Mouse (Mus musculus) stomach, postnatal 0 days (tissue): ENCODE results near the gene Bclaf1. TPM values are rescaled to one million over a fixed set of nuclear protein-coding genes. Genes with fewer than 3 reads are reported as not detected.

Experiments used
- ATAC-seq: fragments of 200-750 bp; cut with Nextera tagmentation; 2 replicates; pipeline ENCODE4 v1.8.0; 2017; ENCODE audit not compliant: low FRiP score, low TSS enrichment
- DNase-seq: peaks from one replicate; pipeline ENCODE4 v3.0.0-alpha.2; 2016; ENCODE audit warnings: low spot score
- H3K27ac ChIP-seq: fragments of 300-500 bp; sonication (generic); replicated peaks from 2 replicates; pipeline ENCODE4 v1.5.1; 2014; ENCODE audit warnings: mild to moderate bottlenecking, control low read depth
- H3K27me3 ChIP-seq: fragments of 300-500 bp; sonication (generic); 2 replicates; pipeline ENCODE4 v1.6.1; 2014; ENCODE audit warnings: low read length; ENCODE audit not compliant: control insufficient read depth, insufficient read depth
- H3K36me3 ChIP-seq: fragments of 300-500 bp; sonication (generic); 2 replicates; pipeline ENCODE4 v1.6.1; 2014; ENCODE audit warnings: low read length, mixed read lengths; ENCODE audit not compliant: control insufficient read depth, insufficient read depth
- H3K4me1 ChIP-seq: fragments of 300-500 bp; sonication (generic); replicated peaks from 2 replicates; pipeline ENCODE4 v1.6.1; 2014; ENCODE audit warnings: antibody characterized with exemption; ENCODE audit not compliant: control insufficient read depth, insufficient read depth
- H3K4me2 ChIP-seq: fragments of 300-500 bp; sonication (generic); replicated peaks from 2 replicates; pipeline ENCODE4 v1.6.1; 2014; ENCODE audit warnings: low read depth, mild to moderate bottlenecking, control low read depth, moderate library complexity
- H3K4me3 ChIP-seq: fragments of 300-500 bp; sonication (generic); 2 replicates; pipeline ENCODE4 v1.5.1; 2014; ENCODE audit warnings: low read depth, low read length, control low read depth
- H3K9ac ChIP-seq: fragments of 300-500 bp; sonication (generic); 2 replicates; pipeline ENCODE4 v1.6.1; 2014; ENCODE audit warnings: mild to moderate bottlenecking, low read length, control low read depth, mixed read lengths
- H3K9me3 ChIP-seq: fragments of 300-500 bp; sonication (generic); 2 replicates; pipeline ENCODE4 v1.6.1; 2016; ENCODE audit warnings: low read length; ENCODE audit not compliant: control insufficient read depth
- CTCF ChIP-seq: IDR thresholded peaks from 2 replicates; pipeline ENCODE4 v1.5.1; 2016; ENCODE audit warnings: antibody characterized with exemption, low read depth, mild to moderate bottlenecking, moderate library complexity
- EP300 ChIP-seq: optimal IDR thresholded peaks from 2 replicates; pipeline ENCODE3; 2016; ENCODE audit warnings: antibody characterized with exemption
- WGBS: fragments of 180-500 bp; shearing (Covaris S2); extraction: QIAGEN DNeasy Blood & Tissue Kit; methylation state at CpG from one replicate; pipeline ENCODE4 v1.1.7; 2014; 5-methylcytosine and 5-hydroxymethylcytosine counted together
- polyA plus RNA-seq: library from polyadenylated mRNA; unstranded; fragments of >200 nt; fragmentation: Nextera tagmentation; extraction: Ambion mirVana; gene quantifications from 2 replicates; pipeline ENCODE4 v1.2.1, GENCODE M21; 2015

The Bclaf1 gene
- polyA plus RNA-seq: 36.7 and 39.4 TPM in 2 replicates

DNA sequence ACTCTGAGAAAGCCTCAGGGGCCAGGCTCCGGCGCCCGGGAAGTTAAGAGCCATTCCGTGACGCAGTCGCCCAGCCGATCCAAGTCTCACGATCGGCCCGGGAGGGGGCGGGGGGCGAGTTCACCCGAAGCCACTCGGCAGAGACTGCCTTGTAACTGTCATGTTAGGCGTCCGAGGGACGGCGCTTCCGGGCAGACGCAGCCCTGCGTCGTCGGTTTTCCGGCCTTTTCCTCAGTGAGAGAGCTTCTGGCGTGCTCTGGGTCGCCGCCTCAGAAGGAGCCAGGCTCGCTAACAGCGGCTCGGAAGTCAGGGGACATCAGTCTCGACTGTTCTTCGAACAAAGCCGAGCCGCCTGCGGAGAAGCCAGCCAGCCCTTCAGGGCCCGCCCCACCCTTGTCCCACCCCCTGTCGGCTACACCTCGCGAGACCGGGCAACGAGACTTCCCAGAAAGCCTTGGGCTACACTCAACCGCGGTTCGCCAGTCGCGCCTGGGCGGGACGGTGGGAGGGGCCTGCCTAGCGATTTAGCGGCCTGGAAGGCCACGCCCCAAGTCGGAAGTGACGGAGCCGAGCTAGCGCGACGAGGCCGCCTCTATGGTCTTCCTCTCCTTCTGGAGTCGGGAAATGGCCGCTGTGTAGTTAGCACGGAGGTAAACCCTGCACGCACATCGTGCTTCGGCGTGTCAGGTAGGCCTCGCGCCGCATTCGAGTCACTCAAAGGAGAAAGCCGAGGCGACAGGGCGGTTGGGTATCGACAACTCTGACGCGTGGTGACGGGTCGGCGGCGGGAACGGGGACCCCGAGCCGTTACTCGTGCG is at the start of gene Bclaf1:
TSS of gene Bclaf1 (plus strand) at position 552 of the 818 bp plus-strand sequence.
- H3K4me1 ChIP-seq: 0 out of 2 replicates have a peak, but pooled peaks cover 3% of the 10 kb centered on the region
- peak; percentile 100 for DNase-seq
- ATAC-seq: peak; percentile 99
- no peaks in the 10 kb centered on the region for H3K27me3 ChIP-seq
- WGBS: under 1% methylated on average over 81 of the region's 84 CpGs
- TF ChIP-seq CTCF (no peak), EP300 (peak; percentile 96)
- peak within 1 kb of the TSS; percentile 61 for H3K4me2 ChIP-seq
- H3K4me3 ChIP-seq: peak within 1 kb of the TSS; percentile 96
- H3K9me3 ChIP-seq: no peaks in the 10 kb centered on the region
- peak within 1 kb of the TSS; percentile 100 for H3K27ac ChIP-seq
- H3K9ac ChIP-seq: peak within 1 kb of the TSS; percentile 98
- H3K36me3 ChIP-seq: no peaks in the 10 kb centered on the region

DNA sequence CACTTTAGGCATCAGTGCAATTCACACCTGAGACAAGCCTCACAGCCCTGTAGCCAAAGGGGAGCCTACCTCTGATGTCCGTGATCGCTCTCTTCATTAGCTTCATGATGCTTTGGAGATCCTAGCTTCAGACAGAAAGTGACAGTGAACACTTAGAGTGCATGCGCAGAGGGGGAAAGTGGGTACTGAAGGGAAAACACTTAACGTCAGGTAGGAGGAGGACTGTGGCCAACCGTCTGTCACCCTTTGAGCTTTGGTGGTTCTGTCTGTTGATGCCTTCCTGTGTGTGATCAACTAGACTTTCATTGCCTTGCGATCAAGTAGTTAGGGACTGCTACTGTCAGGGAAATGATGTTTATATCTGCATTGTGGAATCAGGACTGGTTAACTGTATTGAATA is 49.4 kb upstream of the Bclaf1 start:
- H3K27me3 ChIP-seq: no peaks in the 10 kb centered on the region
- no peaks in the 10 kb centered on the region; the same call in 1 of the 2 replicates for H3K36me3 ChIP-seq
- TF ChIP-seq CTCF (no peak), EP300 (no peak)
- H3K27ac ChIP-seq: no peak overlapping the region
- H3K9me3 ChIP-seq: no peaks in the 10 kb centered on the region
- DNase-seq: no peak
- no peak overlapping the region for H3K4me2 ChIP-seq
- H3K4me1 ChIP-seq: no peaks in the 10 kb centered on the region
- WGBS: 89% methylated on average over 6 of the region's 6 CpGs
- H3K9ac ChIP-seq: no peak overlapping the region
- ATAC-seq: no peak
- H3K4me3 ChIP-seq: no peak overlapping the region

DNA sequence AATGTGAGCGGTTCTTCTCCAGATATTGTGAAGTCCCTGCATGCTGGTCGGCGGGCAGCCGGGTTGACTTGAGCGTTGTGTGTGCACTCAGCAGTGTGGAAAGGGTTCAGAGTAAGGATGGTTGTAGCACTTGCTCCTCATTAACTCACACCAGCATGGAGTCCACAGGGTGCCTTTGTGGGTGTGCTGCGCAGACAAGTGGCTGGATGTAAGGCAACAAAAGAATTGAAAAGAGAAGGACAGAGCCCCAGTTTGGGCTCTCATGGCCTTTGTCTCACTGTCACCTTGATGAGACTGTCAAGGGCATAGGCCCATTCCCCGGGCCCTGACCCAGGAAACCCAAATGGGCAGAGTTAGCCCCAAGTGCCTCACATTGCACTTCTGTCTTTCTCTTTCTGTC is 47.8 kb upstream of the Bclaf1 start:
- no peak overlapping the region for H3K9ac ChIP-seq
- TF ChIP-seq EP300 (no peak), CTCF (no peak)
- no peak overlapping the region for H3K4me2 ChIP-seq
- WGBS: 93% methylated on average over 7 of the region's 7 CpGs
- no peaks in the 10 kb centered on the region for H3K27me3 ChIP-seq
- no peaks in the 10 kb centered on the region; the same call in 1 of the 2 replicates for H3K36me3 ChIP-seq
- no peak overlapping the region for H3K4me3 ChIP-seq
- H3K4me1 ChIP-seq: no peaks in the 10 kb centered on the region
- no peak overlapping the region for H3K27ac ChIP-seq
- DNase-seq (no peak), ATAC-seq (no peak)
- no peaks in the 10 kb centered on the region for H3K9me3 ChIP-seq

DNA sequence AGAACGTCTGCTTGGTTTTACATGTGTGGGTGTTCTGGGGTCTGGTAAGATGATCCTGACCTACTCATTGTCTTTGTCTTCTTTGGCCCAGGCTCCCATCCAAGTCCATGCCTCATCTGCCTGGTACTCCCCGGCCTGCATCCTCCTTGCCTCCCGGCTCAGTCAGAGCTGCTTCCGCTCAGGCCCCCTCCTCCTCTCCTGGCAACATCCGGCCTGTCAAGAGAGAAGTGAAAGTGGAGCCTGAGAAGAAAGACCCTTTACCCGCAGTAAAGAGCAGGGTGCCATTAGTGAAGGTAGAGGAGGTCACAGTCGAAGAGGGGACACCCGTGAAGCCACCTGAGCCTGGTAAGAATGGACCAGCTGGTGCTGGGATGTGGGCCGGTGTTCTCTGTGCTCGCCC is 45.2 kb upstream of the Bclaf1 start:
- WGBS: 65% methylated on average over 10 of the region's 10 CpGs

DNA sequence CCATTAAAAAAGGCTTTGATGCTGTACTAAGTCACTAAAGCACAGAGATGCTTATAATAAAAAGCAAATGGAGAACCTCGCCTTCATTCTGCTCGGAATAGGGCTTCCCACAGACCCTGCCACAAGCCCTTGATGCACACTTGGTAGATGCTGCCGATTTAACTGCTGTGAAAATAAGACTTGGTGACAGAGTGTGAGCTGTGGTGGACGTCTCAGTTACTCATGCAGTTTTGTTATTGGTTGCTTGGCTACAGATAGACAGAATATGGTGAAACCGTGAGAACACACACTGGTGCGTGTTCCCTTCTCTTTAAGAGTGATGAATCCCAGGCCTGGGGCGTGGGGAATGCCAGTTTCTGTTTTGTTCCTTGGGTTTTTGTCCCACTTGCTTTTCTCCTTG is 43.3 kb upstream of the Bclaf1 start:
- DNase-seq (no peak), ATAC-seq (no peak)
- H3K27me3 ChIP-seq: no peaks in the 10 kb centered on the region
- TF ChIP-seq CTCF: no peak
- no peak for TF ChIP-seq EP300
- WGBS: 63% methylated on average over 7 of the region's 7 CpGs
- no peaks in the 10 kb centered on the region for H3K9me3 ChIP-seq
- no peak overlapping the region for H3K4me2 ChIP-seq
- H3K27ac ChIP-seq: no peak overlapping the region
- H3K36me3 ChIP-seq: no peaks in the 10 kb centered on the region; the same call in 1 of the 2 replicates
- no peaks in the 10 kb centered on the region for H3K4me1 ChIP-seq
- H3K4me3 ChIP-seq: no peak overlapping the region
- H3K9ac ChIP-seq: no peak overlapping the region

More for the DNA sequence above, 45.2 kb upstream of the Bclaf1 start:
- H3K36me3 ChIP-seq: no peaks in the 10 kb centered on the region; the same call in 1 of the 2 replicates
- ATAC-seq (no peak), DNase-seq (no peak)
- H3K9me3 ChIP-seq: no peaks in the 10 kb centered on the region
- no peaks in the 10 kb centered on the region for H3K27me3 ChIP-seq
- H3K4me2 ChIP-seq: no peak overlapping the region
- H3K4me3 ChIP-seq: no peak overlapping the region
- H3K9ac ChIP-seq: no peak overlapping the region
- H3K27ac ChIP-seq: no peak overlapping the region
- H3K4me1 ChIP-seq: no peaks in the 10 kb centered on the region
- TF ChIP-seq EP300: no peak
- no peak for TF ChIP-seq CTCF

DNA sequence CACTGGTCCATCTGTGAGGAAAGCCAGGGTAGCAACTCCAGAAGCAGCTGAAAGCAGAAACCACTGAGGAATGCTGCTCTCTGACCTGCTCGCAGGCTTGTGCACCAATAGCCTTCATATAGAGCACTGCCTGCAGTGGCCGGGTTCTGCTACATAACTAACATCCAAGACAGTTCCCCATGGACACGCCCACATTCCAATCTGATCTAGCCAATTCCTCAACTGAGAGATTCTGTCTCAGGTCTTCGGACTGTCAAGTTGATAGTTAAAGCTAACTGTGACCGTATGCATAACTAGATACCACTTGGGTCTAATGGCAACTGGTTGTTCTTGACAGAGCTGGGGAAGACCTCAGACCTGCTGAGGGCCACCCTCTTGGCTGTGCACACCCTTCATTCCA is 39.9 kb upstream of the Bclaf1 start:
- Histone ChIP-seq H3K27me3 (no peaks in the 10 kb centered on the region), H3K27ac (no peak overlapping the region), H3K4me3 (no peak overlapping the region), H3K4me2 (no peak overlapping the region), H3K4me1 (no peaks in the 10 kb centered on the region), H3K9ac (no peak overlapping the region), H3K9me3 (no peaks in the 10 kb centered on the region), H3K36me3 (no peaks in the 10 kb centered on the region; the same call in 1 of the 2 replicates)
- TF ChIP-seq EP300: no peak
- TF ChIP-seq CTCF: no peak
- WGBS: 80% methylated on average over 5 of the region's 5 CpGs
- DNase-seq (no peak), ATAC-seq (no peak)
